Mouse (Mus musculus) bone marrow, adult 2 months (tissue): ENCODE measurements around the gene Map2k5.

Source experiments
- CTCF ChIP-seq: fragments of 200-500 bp; IDR thresholded peaks from 2 replicates; pipeline ENCODE4 v1.5.1; 2011; ENCODE audit warnings: low read length, control low read depth; ENCODE audit not compliant: control insufficient read depth, insufficient read depth
- POLR2A ChIP-seq: fragments of 200-500 bp; IDR thresholded peaks from 2 replicates; pipeline ENCODE4 v1.6.1; 2011; ENCODE audit warnings: low read depth, mild to moderate bottlenecking, control low read depth, low read length, borderline replicate concordance; ENCODE audit not compliant: control insufficient read depth

DNA sequence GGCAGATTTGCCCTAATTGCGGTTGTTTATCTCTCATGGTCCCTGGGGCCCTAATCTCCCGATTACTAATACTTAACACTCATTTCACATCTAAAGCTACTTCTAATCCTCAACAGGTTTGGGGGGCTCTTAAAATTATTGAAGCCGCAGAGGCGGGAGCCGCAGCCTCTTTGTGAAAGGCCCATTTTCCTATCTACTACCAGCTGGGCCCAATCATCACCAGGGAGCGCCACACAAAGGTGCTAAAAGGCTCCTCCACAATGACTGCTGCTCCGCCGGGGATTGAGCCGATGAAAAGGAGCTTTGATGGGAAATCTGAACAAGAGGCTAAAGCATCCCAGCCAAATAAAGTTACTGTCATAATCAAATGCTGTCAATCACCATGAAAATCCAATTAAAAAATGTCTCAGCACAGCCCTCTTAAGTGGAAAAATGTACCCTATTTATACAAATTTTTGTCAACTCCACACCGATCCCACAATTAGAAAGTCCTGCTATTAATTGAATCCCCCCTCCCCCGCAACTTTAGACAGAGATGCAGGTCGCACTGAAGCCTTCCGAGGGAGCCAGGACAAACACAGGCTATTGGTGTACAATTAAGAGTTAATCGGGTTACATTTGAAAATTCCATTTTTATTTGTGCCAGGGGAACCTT lies 195.3 kb downstream of the Map2k5 start:
- TF ChIP-seq CTCF: no peak
- TF ChIP-seq POLR2A: no peak
